Mouse (Mus musculus) lung, adult 2 months (tissue): ENCODE measurements at regions not wholly inside any gene's neighbourhood (a gene's known extent, or its start where the extent isn't known, plus 50 kb on each side); places are given as distances from the start of the nearest gene placed in this dataset.
A peak's percentile ranks its signal among the peaks of the same experiment; 100 is the strongest.

Source experiments
- CTCF ChIP-seq: fragments of 200-500 bp; IDR thresholded peaks from 2 replicates; pipeline ENCODE4 v1.5.1; 2011; ENCODE audit warnings: mild to moderate bottlenecking, low read length, control low read depth; ENCODE audit not compliant: insufficient read depth
- POLR2A ChIP-seq: fragments of 200-500 bp; IDR thresholded peaks from 2 replicates; pipeline ENCODE4 v1.6.1; 2011; ENCODE audit warnings: low read depth, mild to moderate bottlenecking, control low read depth, low read length, borderline replicate concordance; ENCODE audit errors: extremely low read depth

DNA sequence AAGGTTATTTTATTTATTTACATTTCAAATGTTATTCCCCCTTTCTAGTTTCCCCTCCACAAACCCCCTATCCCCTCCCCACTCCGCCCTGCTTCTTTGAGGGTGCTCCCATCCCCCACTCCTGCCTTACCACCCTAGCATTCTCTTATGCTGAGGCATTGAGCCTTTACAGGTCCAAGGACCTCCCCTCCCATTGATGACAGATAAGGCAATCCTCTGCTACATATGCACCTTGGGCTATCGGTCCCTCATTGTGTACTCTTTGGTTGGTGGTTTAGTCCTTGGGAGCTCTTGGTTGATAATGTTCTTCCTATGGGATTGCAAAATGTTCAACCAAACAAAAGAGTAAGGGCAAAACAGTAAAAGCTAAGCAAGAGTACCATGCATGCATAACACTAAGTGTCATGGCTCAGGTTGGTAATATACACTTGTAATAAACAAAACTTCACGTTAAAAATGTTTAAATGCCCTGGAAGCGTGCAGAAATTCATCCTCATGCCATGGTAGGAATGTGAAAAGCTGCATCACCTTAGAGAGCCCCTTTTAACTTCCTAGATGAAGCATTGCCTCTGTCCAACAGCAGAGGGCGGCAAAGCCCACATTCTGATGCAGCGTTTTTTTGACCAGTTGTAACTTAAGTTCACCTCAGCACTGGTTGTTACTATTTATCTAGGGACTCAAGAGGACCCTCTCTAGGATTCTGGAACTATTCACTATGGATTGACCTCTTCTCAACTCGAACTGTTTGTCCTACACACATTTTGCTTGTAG lies 207.6 kb downstream of the Rdh14 start:
- peak; percentile 55 for TF ChIP-seq CTCF
- TF ChIP-seq POLR2A: no peak
